Mouse (Mus musculus) cerebellum, adult 11 months (tissue): ENCODE data around the gene Gm42906.

Source experiments
- DNase-seq: peaks from one replicate; pipeline ENCODE4 v3.0.0; 2022

Gene Gm42906

DNA sequence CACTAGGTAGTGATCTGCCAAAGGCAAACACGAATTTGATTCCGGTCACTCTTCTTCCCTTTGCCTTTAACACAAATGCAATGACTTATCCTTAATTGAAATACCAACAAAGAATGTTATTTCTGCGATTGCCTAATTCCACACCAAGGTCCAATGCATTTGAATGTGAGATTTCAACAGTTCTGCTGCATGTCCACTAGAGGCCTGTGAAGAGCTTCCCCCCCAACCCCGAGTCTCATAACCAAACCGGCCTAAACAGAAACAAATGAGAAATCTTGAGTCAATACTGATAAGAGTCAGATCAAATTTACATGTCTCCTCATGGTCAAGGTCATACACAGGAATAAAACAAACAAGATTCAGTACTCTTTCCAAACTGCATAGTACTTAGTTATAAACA, 285.7 kb downstream of the Gm42906 start:
- no peak for DNase-seq

DNA sequence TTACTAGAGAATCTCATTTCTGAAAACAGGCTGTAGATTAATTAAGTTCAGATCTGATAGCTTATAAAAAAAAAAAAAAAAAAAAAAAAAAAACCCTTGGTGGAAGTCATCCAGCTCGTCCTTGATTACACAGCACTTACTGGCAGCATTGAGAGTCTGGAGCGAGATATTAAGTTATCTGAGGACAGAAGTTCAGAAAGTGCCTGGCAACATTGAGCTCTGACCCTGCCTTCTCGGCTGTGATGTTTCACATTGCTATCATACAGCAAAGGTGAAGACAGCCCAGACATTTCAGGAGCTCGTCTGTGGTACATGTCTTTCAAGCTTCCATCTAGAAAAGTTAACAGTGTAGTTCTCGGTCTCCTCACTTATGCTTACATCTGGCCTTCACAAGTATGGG, 290.1 kb downstream of the Gm42906 start:
- no peak for DNase-seq

DNA sequence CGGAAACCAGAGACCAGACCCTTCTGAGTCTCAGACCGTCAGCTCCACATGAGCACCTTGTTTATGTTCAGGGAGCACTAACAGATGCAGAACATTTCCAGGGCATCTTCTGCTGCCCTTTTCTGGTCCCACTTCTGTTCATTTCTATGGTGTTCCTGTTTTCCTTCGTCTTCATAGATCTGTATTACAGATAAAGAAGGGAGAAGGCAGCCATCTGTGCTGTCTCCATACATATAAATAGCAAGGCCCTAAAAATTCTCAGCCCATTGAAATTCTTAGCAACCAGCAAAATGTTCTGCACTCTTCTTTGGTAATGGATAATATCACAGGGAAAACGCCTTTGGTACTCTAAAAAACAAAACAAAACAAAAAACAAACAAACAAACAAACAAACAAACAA, 290.7 kb downstream of the Gm42906 start:
- no peak for DNase-seq

DNA sequence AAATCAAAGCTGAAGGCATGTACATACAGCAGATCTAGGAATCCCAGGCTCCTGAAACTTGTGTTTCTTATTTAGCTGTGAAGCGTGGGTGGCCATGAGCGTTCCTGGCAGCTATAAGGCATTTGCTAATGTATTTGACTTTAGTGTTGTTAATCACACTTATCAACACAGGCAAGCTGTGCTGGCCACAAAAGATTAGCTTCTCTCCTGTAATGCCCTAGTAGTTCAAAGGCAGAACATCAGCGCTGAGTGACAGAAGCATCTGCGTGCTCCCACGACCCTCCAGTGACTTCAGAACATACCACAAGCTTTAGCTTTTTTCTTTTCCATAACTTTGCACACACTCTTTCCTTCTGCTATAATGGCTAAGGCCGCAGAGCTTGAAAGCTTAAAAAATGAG, 292.0 kb downstream of the Gm42906 start:
- DNase-seq = no peak

DNA sequence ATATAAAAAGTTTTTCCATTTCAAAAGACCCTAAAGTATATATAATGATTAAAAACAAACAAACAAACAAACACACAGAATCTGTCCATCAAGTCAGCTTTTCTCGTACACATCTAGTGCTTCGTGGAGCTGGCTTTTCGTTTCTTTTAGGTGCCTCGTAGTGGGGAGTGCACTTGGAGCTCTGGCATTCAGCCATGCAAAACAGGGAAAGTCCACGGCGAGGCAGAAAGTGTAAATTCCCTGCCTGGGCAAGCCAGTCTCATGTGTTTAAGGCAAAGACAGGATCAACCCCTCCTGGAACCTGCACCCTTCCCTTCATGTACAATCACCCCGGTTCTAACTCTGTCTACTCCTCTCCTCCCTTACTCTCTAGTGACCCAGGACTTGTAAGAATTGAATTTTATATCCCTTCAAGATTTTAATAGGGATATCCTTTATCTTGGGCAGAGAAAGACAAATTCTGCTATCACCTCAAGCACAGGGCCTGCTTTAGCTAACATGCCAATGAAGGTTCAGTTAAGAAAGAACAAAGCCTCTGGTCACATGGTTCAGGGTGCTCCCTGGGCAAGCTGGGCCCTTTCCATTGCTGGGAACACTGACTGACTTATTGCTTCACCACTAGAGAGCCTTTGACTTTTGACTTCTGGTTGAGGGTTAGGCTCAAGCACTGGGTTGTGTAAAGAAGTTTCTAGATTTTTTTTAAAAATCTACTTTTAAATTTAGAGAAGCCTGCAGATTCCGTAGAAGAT, 292.7 kb downstream of the Gm42906 start:
- no peak for DNase-seq

DNA sequence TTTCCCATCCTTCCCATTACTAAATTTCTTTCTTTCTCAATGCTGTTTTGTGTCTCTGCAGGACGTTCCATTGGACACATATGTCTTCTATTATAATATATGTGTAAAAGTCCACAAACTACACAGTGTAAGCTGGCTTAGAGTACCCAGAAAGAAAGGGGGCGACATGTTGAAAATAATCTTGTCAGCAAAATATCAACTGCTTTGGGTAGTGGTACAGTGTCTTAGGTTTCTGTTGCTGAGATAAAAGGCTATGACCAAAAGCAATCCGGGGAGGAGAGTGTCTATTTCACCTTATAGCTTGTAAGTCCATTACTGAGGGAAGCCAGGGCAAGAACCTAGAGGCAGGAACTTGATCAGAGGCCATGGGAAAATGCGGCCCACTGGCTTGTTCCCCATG, 293.8 kb downstream of the Gm42906 start:
- no peak for DNase-seq

DNA sequence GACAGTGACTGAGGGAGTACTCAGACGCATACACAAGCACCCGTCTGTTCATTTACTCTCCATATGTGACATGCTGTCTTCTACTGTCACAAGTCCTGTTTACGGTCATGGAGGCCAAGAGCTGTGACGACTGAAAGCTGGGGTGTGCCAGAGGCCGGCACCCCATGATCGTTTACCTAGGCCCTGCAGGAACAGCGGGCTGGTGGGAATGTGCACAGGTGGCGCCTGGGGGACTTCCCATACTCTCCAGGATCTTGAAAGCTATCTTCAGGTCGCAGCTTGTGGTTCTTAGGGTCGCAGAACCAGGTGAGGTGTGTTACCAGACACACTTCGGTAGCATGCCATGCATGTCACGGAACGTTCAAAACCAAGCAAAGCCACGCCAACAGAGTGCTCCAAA, 294.2 kb downstream of the Gm42906 start:
- DNase-seq = no peak

DNA sequence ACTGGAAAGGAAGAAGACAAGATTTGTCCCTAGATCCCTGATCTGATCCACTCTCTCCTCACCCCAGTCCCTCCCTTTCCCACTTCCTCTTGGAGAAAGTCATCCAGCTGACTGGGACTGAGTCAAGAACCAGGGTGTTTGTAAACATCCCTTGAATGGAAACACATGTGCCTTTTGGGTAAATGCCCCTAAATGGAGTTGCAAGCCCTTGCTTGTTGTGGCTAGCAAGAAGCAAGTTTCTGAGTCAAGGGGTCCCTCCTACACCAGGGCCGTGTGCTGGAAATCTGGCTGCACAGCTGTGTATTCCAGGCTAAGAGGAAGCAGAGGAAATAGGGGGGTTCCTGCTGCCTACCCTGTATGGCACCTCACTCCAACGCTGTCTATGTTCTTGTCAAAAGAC, 298.2 kb downstream of the Gm42906 start:
- no peak for DNase-seq

DNA sequence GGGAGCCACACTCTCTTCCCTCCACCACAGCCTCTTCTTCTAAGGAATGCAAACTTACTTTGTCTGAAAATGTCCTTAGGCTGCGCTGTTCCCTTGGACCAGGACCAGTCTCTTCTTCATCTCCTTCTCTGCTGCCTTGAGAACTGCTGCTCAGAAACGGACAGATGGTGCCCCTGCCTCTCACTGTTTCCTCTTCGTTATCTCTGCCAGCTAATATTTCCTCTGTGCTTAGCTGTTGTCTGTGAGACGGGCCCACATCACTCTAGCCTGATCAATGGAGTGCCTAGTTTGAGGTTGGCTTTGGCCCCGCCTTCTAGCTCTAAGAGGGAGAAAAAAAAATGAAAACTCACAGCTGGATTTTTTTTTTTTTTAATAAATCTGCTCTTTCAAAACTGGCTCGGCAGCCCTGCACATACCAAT, 300.7 kb downstream of the Gm42906 start:
- DNase-seq = no peak

DNA sequence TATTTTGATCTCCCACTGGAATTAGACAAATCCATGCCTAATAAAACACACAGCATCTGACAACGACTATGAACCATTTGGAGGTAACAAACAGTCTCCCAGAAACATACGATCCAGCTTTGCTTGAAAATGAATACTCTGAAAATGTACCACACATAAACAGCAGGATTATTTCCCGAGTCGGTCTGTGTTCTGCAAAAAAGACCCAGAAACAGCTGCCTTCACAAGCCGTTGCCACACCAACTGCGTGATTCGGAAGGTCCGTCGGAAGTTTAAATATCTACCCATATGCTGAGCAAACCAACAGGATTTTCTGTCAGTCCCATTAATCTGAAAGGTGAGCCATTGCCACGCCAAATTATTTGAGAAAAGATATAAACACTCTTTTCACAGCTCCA, 301.4 kb downstream of the Gm42906 start:
- no peak for DNase-seq

DNA sequence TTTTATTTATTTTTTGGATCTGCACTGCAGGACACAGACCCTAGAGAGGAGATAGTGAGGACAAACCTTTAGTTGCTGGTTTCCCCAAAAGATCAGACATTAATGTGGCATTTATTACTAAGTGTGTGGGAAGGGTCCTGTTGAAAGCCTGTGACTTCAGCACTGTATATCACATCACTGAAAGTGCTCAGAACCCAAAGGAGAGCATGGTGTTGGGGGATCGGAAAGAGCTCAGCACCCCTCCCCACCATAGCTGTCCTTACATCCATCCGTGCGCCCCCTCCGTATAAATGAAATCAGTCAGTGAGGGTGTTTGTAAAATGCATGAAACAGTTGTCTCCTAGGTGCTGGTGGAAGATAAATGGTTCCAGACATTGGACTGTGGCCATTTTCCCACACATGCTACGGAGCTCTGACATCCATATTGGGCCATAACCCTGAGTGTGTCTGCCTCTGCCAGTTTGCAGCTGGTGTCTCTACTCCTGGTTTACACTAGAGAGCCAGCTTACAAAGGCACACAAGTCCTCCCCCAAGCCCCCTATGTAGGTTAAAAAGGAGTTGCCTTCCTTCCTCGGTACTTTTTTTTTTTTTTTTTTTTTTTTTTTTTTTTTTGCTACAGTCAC, 301.9 kb downstream of the Gm42906 start:
- no peak for DNase-seq

DNA sequence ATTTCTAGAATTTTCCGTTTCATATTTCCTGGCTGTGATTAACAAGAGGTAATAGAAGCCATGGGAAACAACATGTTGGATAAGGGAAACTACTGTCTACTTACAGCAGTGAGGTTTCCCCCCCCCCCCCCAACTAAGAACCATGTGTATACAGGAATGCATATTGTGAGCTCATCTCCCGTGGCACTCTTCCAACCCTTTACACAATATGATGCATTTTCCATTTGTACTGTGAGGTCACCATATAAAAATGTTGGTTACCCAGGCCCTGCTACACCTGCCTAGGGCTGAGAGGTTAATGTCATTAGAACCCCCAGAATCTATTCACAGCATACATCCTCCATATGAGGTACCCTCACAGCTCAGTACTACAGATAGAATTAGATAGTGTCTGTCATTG, 310.1 kb downstream of the Gm42906 start:
- DNase-seq = no peak

DNA sequence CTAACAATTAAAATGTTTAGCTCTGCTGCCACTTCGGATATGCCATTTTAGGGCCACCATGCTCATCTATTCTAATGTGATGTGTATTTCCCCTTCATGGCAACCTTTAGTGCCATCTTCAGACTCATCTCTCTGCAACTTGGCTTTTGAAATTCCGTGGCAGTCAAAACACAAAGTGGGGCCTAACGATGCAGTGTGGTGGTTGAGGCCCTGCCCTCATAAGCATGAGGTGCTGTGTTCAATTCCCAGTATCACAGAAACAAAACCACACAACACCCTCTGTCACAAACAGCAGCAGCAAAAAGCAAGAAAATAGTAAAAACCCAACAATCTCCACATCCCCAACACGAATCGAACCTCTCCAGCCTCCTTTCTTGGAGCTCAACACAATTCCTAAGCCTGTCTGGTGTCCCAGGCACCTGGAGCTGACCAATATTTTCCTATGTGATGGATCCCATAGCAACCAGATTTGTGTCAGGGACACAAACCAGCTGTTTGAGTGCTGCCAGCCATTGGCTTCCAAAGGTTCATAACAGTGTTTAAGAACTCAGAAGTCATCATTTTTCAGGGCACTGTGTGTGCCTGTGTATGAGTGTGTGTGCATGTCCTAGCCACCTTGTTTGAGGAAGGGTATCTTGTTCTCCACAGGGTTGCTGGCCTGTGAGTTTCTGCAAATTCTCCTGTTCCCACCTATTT, 311.6 kb downstream of the Gm42906 start:
- DNase-seq = no peak

DNA sequence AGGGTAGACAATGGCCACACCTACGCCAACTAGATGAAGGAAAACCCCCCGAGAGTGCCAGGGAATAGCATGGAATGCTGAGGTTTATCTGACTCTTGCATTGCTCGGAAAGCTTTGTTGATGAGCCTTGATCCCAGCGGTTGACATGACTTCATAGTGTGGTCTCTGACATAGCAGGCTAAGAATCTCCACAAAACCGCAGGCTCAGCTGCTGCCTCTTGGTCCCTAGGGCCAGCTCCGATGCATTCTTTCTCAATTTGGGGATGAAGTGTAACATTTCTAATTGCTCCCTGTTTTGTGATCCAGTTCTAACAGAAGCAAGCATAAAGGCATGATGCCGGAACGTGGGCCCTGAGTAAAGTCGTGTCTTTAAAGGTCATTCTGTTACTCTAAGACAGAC, 315.2 kb downstream of the Gm42906 start:
- no peak for DNase-seq

DNA sequence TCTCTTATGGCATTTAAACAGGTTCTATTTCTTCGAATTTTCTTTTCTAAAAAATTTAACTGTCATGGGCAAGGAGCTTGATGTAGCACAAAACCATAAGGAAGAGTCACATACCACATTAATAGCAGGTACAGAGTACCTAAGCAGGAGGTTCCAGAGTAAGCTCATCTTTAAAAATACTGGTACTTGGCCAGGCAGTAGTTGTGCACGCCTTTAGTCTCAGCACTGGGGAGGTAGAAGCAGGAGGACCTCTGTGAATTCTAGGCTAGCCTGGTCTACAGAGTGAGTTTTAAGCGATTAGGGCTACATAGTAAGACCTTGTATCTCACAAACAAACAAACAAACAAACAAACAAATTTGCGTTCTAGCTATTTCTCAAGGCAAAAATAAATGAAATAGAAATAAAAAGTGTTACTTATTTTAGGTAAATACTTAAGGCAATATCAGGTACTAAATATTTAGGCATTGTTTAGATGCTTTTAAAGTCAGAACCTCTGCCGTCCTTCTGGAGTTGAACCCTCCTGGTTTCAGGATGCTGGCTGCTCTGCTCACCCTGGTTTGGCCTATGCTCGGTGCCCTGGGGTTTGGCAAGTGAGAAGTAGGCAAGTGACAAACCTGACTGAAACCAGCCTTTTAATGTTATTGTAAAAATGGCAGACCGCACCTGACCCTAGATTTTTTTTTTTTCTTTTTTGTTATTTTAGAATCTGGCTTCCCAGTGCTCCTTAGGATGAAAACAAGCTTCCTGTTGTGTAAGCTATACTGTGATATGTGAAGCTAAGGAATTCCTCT, 316.7 kb downstream of the Gm42906 start:
- no peak for DNase-seq

DNA sequence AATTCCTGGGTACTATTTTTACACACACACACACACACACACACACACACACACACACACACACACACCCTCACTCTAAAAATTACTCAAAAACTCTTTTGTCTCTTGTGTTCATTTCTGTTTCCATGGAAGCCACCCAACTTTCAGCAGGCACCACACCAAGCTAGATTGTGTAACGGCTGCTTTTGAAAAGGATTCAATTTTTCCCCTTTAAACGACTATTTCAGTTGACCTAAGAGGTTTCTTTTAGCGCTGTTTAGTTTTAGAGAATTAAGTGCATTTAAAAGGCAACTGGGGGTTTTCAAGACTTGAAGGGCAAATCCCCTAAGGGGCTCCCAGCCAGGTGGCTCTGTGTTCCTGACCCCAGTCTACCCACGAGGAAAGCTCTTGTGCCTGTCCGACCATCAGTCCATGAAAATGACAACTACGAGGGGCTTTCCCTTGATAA, 317.5 kb downstream of the Gm42906 start:
- no peak for DNase-seq

DNA sequence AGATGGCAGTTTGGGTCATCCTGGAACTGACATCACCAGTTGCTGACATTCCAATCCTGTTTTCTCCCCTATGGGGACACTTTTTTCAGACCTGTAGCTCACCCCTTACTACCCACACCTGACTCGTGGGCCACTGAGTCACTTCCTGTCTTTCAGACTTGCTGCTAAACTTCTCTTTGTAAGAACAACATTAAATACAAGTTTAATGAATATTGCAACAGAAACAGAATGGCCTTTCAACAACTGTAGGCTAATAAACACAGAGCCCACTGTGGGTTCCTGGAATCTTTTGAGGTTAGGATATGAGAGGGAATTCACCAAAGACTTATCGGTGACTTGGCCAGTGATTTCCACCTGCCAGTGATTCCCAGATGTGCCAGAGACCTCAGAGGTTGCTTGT, 318.1 kb downstream of the Gm42906 start:
- DNase-seq = no peak

DNA sequence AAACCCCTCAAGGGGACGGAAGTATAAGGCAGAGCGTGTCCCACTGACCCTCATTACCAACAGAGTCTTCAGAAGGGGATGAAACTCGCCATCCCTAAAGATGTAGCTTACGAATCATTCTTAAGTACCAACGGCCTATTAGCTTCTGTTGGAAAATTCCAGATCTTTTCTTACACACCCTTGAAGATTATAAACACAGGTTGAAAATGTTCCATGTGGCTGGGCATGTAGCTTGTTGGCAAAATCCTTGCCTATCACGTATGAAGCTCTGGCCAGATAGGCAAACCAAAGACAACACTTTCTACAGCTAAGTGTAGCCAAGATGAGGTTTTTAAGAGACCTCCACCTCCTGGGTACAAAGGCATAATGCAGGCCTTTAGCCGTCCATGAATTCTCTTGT, 319.0 kb downstream of the Gm42906 start:
- no peak for DNase-seq

DNA sequence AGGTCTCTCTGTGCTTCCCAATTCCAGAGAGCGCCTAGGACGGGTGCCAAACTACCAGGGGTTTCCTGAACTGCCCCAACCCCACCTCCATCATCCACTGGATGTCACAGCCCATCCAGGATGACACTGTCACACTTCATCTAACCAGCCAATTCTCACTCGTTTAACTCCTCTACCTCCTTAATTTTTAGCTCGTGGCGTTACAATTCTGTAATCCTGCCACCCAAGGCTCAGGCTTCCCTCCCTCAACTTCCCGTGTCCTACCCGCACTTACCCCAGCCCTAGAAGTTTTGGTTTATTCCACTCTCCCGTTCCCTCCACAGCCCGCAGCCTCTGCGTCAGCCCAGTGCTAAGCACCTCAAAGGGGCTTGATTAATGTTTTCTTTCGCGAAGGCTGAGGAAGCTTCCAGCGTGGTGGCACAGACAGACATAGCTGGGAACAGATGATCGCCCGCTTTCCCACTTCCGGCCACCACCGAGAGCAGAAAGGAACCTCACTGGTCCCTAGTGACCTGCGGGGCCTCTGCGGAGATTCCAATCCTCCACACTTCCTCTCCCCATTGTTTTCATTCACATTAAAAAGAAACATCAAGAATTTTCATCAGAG, 319.6 kb downstream of the Gm42906 start:
- DNase-seq = no peak

DNA sequence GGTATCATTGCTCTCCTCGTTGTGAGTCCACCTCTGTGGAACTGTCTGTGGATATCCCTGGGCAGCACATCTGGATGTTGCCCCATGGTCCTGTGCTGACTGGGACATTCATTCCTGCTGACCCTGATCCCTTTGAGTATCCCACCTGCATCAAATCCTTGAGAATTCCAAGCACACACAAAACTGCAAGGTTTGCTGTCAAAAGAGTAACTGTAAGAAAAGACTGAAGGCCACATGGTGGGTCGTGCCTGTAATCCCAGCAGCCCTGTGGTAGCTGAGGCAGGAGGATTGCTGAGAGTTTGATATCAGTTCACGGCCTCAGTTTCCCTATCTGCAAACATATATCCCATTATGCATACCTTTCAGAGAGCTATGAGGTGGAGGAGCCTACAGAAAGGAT, 321.1 kb downstream of the Gm42906 start:
- DNase-seq = no peak

DNA sequence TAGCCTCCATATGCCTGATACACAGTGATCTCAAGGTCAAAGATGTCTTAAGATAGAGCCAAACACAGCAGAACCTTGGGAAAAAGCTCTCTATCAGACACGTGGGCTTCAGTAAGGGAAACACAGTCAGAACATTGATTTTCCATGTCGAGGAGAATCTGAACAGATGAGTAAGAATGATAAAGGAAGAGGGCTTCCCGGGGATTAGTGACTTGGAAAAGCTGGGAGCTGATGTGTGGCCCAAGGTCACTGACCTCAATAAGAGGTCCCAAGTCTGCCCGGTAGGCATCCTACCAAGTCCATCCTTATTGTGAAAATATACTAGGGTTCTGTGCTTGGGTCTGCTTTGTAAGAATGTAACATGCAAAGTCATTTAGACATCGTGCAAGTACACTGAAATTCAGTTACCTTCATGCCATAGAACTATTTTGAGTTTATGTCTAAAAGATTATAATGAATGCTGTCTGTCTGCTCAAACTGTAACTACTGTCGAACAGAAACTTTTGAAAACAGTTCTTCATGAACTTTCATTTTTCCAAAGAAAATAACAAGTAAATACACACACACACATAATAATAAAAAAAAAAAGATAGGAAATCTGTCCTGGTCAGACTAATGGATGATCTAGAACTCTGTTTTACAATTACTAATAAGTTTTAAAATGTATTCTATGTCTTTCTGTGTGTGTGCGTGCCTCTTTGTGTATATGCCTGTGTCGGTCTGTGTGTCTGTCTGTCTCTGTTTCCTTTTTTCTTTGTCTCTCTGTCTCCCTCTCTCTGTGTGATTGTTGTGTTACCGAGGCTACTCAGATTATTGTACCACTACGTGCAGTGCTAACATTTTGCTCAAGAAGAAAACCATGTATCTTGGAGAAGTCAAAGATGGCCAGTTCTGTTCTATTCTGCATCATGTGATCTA, 322.6 kb downstream of the Gm42906 start:
- no peak for DNase-seq
